Mouse (Mus musculus): Measurements from ENCODE around the gene Hexb.

GRCm38 (mm10) chr13:97145834-97146233 lies 52.3 kb downstream of the Hexb start:
- TF ChIP-seq CTCF (IDR thresholded peaks at IDR 0.05; ENCODE audit: insufficient read depth, low read length) (0 out of 2 replicates have a peak, but pooled peaks have one; percentile 9), POLR2A (IDR thresholded peaks at IDR 0.05; ENCODE audit: borderline replicate concordance, extremely low read depth, low read depth, low read length) (no peak)
